In genomic region chr5:53405929-53406328, GRCm38 (mm10) we compare ENCODE assay signal across 21 mouse cellular contexts.
"Had no signal": no experiment of that assay in that cellular context is flagged by ENCODE, and none has a peak within 500 bp of the region (broad histone marks: within the 10 kb centered on the region; RNA-seq: fewer than 3 reads in every experiment).

No protein-coding gene starts in this region.

- H3K36me3 ChIP-seq: lung, embryonic 15.5 days; midbrain, embryonic 10.5 days; midbrain, embryonic 12.5 days; neural tube, embryonic 13.5 days; neural tube, embryonic 15.5 days had no signal

- H3K9me3 ChIP-seq: lung, embryonic 15.5 days; midbrain, embryonic 10.5 days; midbrain, embryonic 12.5 days; neural tube, embryonic 13.5 days; neural tube, embryonic 15.5 days had no signal

- H3K4me1 ChIP-seq: lung, embryonic 15.5 days; midbrain, embryonic 10.5 days; midbrain, embryonic 12.5 days; neural tube, embryonic 13.5 days; neural tube, embryonic 15.5 days had no signal

- ATAC-seq: liver, postnatal 0 days; lung, postnatal 0 days; midbrain, embryonic 16.5 days had no signal

- H3K27ac ChIP-seq: lung, embryonic 15.5 days; midbrain, embryonic 10.5 days; midbrain, embryonic 12.5 days; neural tube, embryonic 13.5 days; neural tube, embryonic 15.5 days had no signal

- DNase-seq: liver, postnatal 0 days; lung, adult 2 months; lung, postnatal 14 days; lung, postnatal 36 days; midbrain, embryonic 14.5 days; retina, postnatal 1 day; right cerebral cortex, adult 18-20 months; right cerebral cortex, postnatal 25 days; right cerebral cortex, postnatal 4 days; spleen, adult 18-20 months; thymus, adult 18-20 months; thymus, postnatal 14 days; thymus, postnatal 36 days had no signal

- H3K4me3 ChIP-seq: lung, embryonic 15.5 days; midbrain, embryonic 10.5 days; midbrain, embryonic 12.5 days; myocyte; neural tube, embryonic 13.5 days; neural tube, embryonic 15.5 days had no signal

- H3K27me3 ChIP-seq: lung, embryonic 15.5 days; midbrain, embryonic 12.5 days; neural tube, embryonic 13.5 days; neural tube, embryonic 15.5 days had no signal

- H3K4me2 ChIP-seq: lung, embryonic 15.5 days; midbrain, embryonic 12.5 days; neural tube, embryonic 13.5 days; neural tube, embryonic 15.5 days had no signal

- H3K9ac ChIP-seq: liver, postnatal 0 days; lung, embryonic 15.5 days; midbrain, embryonic 12.5 days; neural tube, embryonic 13.5 days; neural tube, embryonic 15.5 days had no signal
